Mouse (Mus musculus) heart, postnatal 0 days (tissue): ENCODE measurements around the gene Cdh15.

ENCODE experiments used
- CTCF ChIP-seq: IDR thresholded peaks from 2 replicates; pipeline ENCODE4 v1.5.1; 2016; ENCODE audit warnings: antibody characterized with exemption, control low read depth, low read depth
- EP300 ChIP-seq: IDR thresholded peaks from 2 replicates; pipeline ENCODE4 v1.6.1; 2016; ENCODE audit warnings: antibody characterized with exemption, low read depth

- TF ChIP-seq CTCF (no peak), EP300 (no peak)
Observed at GRCm38 (mm10) chr8:122853340-122853771, 5.6 kb downstream of the Cdh15 start.
